Mouse (Mus musculus) heart, adult 2 months (tissue): ENCODE results near the gene Rims3.

Source experiments
- CTCF ChIP-seq: fragments of 200-600 bp; IDR thresholded peaks from 2 replicates; pipeline ENCODE4 v1.8.1; 2022; ENCODE audit warnings: antibody characterized with exemption, mild to moderate bottlenecking, moderate library complexity
- POLR2A ChIP-seq: fragments of 200-500 bp; IDR thresholded peaks from 2 replicates; pipeline ENCODE4 v1.6.1; 2011; ENCODE audit warnings: mild to moderate bottlenecking, low read depth, low read length, control low read depth; ENCODE audit not compliant: insufficient read depth

GRCm38 (mm10) chr4:120894584-120894983, 40.0 kb downstream of the Rims3 start:
- TF ChIP-seq POLR2A (no peak), CTCF (no peak)
